Mouse (Mus musculus) forebrain, embryonic 15.5 days (tissue): Measurements from ENCODE around the gene Ube4b. TPM values are rescaled to one million over a fixed set of nuclear protein-coding genes. Genes with fewer than 3 reads are reported as not detected.
"Not testable (repeated sequence)": the region's sequence is repeated elsewhere in the genome, so short reads cannot be mapped to it uniquely, and the experiment has no call there.

Experiments
- ATAC-seq: fragments of 200-750 bp; cut with Nextera tagmentation; replicated peaks from 2 replicates; pipeline ENCODE4 v1.8.0; 2017; ENCODE audit warnings: mild to moderate bottlenecking, moderate TSS enrichment, moderate library complexity
- H3K27ac ChIP-seq: fragments of 300-500 bp; sonication (generic); replicated peaks from 2 replicates; pipeline ENCODE4 v1.5.1; 2015; ENCODE audit warnings: mild to moderate bottlenecking, inconsistent platforms
- H3K27me3 ChIP-seq: fragments of 300-500 bp; sonication (generic); 2 replicates; pipeline ENCODE4 v1.6.1; 2015; ENCODE audit warnings: inconsistent platforms
- H3K36me3 ChIP-seq: fragments of 300-500 bp; sonication (generic); 2 replicates; pipeline ENCODE4 v1.6.1; 2015; ENCODE audit warnings: mild to moderate bottlenecking, inconsistent platforms
- H3K4me1 ChIP-seq: fragments of 300-500 bp; sonication (generic); 2 replicates; pipeline ENCODE4 v1.6.1; 2015; ENCODE audit warnings: inconsistent platforms
- H3K4me2 ChIP-seq: fragments of 300-500 bp; sonication (generic); replicated peaks from 2 replicates; pipeline ENCODE4 v1.6.1; 2015; ENCODE audit warnings: mild to moderate bottlenecking, inconsistent platforms
- H3K4me3 ChIP-seq: fragments of 300-500 bp; sonication (generic); 2 replicates; pipeline ENCODE4 v1.5.1; 2015; ENCODE audit warnings: mild to moderate bottlenecking, inconsistent platforms
- H3K9ac ChIP-seq: fragments of 300-500 bp; sonication (generic); replicated peaks from 2 replicates; pipeline ENCODE4 v1.6.1; 2015; ENCODE audit warnings: mild to moderate bottlenecking, inconsistent platforms
- H3K9me3 ChIP-seq: fragments of 300-500 bp; sonication (generic); 2 replicates; pipeline ENCODE4 v1.6.1; 2016; ENCODE audit warnings: inconsistent platforms
- whole genome bisulfite sequencing: fragments of 180-500 bp; shearing (Covaris S2); methylation state at CpG from one replicate; pipeline ENCODE4 v1.1.7; 2015; ENCODE audit warnings: mixed read lengths; 5-methylcytosine and 5-hydroxymethylcytosine counted together
- polyA plus RNA-seq: library from polyadenylated mRNA; unstranded; fragments of >200 nt; fragmentation: Nextera tagmentation; extraction: Ambion mirVana; gene quantifications from 2 replicates; pipeline ENCODE4 v1.2.1, GENCODE M21; 2015

Ube4b gene
- polyA plus RNA-seq, 1 experiment from 2014 or later: 58.4 TPM

GRCm38 (mm10) chr4:149454879-149455278 lies 28.3 kb upstream of the Ube4b start, which contains the start of gene Rbp7:
Gene Rbp7 (minus strand): TSS chr4:149454978.
- H3K9ac ChIP-seq: no peak within 1 kb of the TSS
- no peak within 1 kb of the TSS for H3K4me2 ChIP-seq
- no peak within 1 kb of the TSS for H3K27ac ChIP-seq
- no peaks in the 10 kb centered on the region for H3K27me3 ChIP-seq
- H3K9me3 ChIP-seq: no peaks in the 10 kb centered on the region
- 70% methylated on average over 8 of the region's 8 CpGs for WGBS
- H3K36me3 ChIP-seq: no peaks in the 10 kb centered on the region
- ATAC-seq: no peak
- no peak within 1 kb of the TSS for H3K4me3 ChIP-seq
- H3K4me1 ChIP-seq: no peaks in the 10 kb centered on the region

DNA sequence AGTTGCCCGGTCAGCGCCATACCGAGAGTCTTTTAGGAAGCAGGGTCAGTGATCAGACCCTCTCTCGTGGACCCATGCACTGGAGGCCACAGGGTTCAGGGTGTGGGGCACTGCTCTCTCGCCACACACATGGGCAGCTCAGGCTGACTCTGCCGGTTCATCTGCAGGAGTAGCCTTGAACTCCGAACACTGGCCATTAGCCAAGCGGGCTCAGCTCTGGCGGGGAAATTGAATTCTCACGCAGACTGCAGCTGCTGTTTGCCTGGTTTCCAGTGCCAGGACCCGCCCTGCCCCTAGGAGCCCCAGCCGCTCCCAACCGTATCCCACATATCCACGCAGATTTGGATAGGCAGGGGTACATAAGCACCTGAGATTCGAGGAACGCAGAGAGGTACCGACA lies 27.7 kb upstream of the Ube4b start:
- Histone ChIP-seq H3K4me3 (no peak overlapping the region), H3K9ac (no peak overlapping the region), H3K4me1 (no peaks in the 10 kb centered on the region), H3K27ac (no peak overlapping the region), H3K36me3 (no peaks in the 10 kb centered on the region), H3K27me3 (no peaks in the 10 kb centered on the region), H3K9me3 (no peaks in the 10 kb centered on the region), H3K4me2 (no peak overlapping the region)
- WGBS: 84% methylated on average over 17 of the region's 17 CpGs
- no peak for ATAC-seq

- no peak overlapping the region for H3K4me3 ChIP-seq
- H3K9ac ChIP-seq: no peak overlapping the region
- no peaks in the 10 kb centered on the region for H3K27me3 ChIP-seq
- H3K36me3 ChIP-seq: no peaks in the 10 kb centered on the region
- H3K4me1 ChIP-seq: no peaks in the 10 kb centered on the region
- H3K27ac ChIP-seq: no peak overlapping the region
- 87% methylated on average over 4 of the region's 4 CpGs for WGBS
- no peak for ATAC-seq
- no peak overlapping the region for H3K4me2 ChIP-seq
- no peaks in the 10 kb centered on the region for H3K9me3 ChIP-seq
Measured at GRCm38 (mm10) chr4:149453656-149454055, 27.1 kb upstream of the Ube4b start.

- peaks cover 7% of the 10 kb centered on the region for H3K4me1 ChIP-seq
- H3K4me3 ChIP-seq: no peak overlapping the region
- no peak overlapping the region for H3K4me2 ChIP-seq
- H3K9me3 ChIP-seq: no peaks in the 10 kb centered on the region
- H3K36me3 ChIP-seq: no peaks in the 10 kb centered on the region
- 88% methylated on average over 3 of the region's 3 CpGs for WGBS
- H3K9ac ChIP-seq: no peak overlapping the region
- no peak overlapping the region for H3K27ac ChIP-seq
- H3K27me3 ChIP-seq: no peaks in the 10 kb centered on the region
- ATAC-seq: no peak
Measured at GRCm38 (mm10) chr4:149450636-149451035, 24.1 kb upstream of the Ube4b start.

DNA sequence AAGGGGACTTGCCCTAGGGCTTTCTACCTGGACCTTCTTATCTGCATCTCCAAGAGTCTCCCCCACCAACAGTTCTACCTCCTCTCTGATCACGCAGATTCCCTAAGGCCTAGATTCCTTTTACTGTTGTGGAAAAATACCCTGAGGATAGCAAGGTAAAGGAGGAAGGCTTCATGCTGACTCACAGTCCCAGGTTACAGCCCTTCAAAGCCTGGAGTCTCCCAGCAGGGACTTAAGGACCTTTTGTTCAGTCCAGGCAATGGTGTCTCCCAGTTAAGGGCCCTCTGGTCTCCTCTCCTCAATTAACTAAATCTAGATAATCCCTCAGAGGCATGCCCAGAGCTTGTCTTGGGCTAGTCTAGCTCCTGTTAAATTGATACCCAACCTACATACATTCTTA lies 19.8 kb upstream of the Ube4b start:
- peak overlapping the region; percentile 45 for H3K4me3 ChIP-seq
- H3K36me3 ChIP-seq: no peaks in the 10 kb centered on the region
- peaks cover 22% of the 10 kb centered on the region for H3K4me1 ChIP-seq

DNA sequence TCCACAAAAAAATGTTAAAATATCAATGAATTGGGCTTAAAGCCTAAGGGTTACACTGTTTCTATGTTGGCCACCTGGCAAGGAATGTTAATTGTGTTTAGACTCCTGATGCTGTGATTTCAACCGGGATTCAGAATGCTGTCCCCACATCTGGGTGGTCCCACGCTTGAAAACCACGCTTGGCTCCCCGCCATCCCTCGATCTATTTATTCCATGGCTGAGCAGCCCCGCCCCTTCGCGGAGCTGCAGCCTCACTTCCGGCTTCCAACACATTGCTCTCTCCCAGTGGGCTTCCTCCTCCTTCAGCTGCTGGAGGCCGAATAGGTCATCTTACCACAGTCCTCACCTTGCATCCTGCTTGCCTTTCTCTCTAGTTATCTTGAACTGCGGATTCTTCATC lies 19.3 kb upstream of the Ube4b start:
- H3K27ac ChIP-seq: peak overlapping the region; percentile 97
- peak overlapping the region; percentile 45 for H3K4me3 ChIP-seq
- H3K9me3 ChIP-seq: no peaks in the 10 kb centered on the region
- peak; percentile 44 for ATAC-seq
- peak overlapping the region; percentile 83 for H3K4me2 ChIP-seq
- H3K27me3 ChIP-seq: no peaks in the 10 kb centered on the region
- H3K4me1 ChIP-seq: peaks cover 22% of the 10 kb centered on the region
- no peak overlapping the region for H3K9ac ChIP-seq
- WGBS: under 1% methylated on average over 11 of the region's 11 CpGs
- H3K36me3 ChIP-seq: no peaks in the 10 kb centered on the region

More for the DNA sequence above, 19.8 kb upstream of the Ube4b start:
- Histone ChIP-seq H3K9ac (no peak overlapping the region), H3K4me2 (peak overlapping the region; percentile 83), H3K9me3 (no peaks in the 10 kb centered on the region), H3K27me3 (no peaks in the 10 kb centered on the region), H3K27ac (peak overlapping the region; percentile 97)
- 13% methylated on average over 1 of the region's 1 CpGs for WGBS
- no peak for ATAC-seq

DNA sequence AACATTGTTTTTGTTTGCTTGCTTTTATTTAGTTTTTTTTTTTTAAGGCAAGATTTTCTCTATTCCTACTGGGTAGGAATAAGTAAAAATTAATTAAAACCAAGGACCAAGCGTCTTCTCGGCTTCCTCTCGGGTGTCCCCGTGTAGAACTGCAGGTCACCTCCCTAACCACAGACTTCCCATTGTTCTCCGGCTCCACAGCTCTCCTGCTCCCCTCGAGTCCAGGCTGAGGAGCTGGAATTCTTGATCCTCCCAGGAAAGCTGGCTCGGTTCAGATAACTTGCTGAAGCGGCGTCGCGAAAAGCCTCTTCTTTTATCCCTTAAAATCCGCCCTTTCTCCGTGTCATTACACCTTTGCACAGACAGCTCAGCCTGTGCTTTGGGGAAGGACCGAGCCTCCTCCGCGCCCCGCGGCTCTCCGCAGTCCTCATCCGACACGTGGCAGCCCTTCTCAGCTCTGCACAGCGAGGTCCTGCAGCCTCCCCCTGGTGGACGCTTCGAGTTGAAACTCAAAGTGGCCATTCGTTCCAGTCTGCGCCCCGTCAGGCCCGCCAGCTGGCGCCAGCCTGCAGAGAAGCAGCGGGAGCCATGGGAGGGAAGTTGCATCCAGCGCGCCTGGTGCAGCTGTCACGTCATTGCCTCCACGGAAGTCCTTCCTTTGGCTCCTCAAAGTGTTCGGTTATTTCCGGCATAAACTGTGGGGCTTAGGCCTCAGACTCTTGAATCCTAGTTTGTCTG lies 18.6 kb upstream of the Ube4b start:
- H3K27me3 ChIP-seq: no peaks in the 10 kb centered on the region
- H3K4me2 ChIP-seq: peak overlapping the region; percentile 83
- 0% methylated on average over 36 of the region's 36 CpGs for WGBS
- H3K27ac ChIP-seq: peak overlapping the region; percentile 97
- no peaks in the 10 kb centered on the region for H3K36me3 ChIP-seq
- H3K9me3 ChIP-seq: no peaks in the 10 kb centered on the region
- peak overlapping the region; percentile 80 for H3K9ac ChIP-seq
- peaks cover 27% of the 10 kb centered on the region for H3K4me1 ChIP-seq
- peak overlapping the region; percentile 45 for H3K4me3 ChIP-seq
- ATAC-seq: peak; percentile 98

- ATAC-seq: no peak
- H3K4me3 ChIP-seq: peak overlapping the region; percentile 45; the same call in 1 of the 2 replicates
Measured at GRCm38 (mm10) chr4:149444465-149444864, 17.9 kb upstream of the Ube4b start.

DNA sequence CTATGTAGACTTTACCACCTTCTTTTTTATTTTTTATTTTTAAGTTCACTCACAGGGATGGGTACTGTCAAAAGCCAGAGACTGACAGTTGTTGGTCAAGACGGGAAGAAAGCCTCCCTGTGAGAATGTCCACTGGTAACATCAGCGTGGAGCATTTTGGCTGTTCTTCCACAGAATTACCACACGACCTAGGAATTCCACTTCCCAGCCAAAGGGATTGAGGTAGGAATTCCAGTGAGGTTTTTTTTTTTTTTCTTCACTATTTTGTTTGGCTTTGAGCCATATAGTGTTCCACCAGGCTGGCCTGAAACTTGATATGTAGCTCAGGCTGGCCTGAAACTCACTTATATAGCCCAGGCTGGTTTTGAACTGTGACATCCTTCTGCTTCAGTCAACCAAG lies 15.9 kb upstream of the Ube4b start:
- H3K4me2 ChIP-seq: no peak overlapping the region
- ATAC-seq: no peak
- 39% methylated on average over 3 of the region's 3 CpGs for WGBS
- no peak overlapping the region for H3K9ac ChIP-seq
- H3K27ac ChIP-seq: no peak overlapping the region
- no peaks in the 10 kb centered on the region for H3K27me3 ChIP-seq
- H3K4me1 ChIP-seq: peaks cover 27% of the 10 kb centered on the region
- H3K4me3 ChIP-seq: no peak overlapping the region
- H3K36me3 ChIP-seq: no peaks in the 10 kb centered on the region
- no peaks in the 10 kb centered on the region for H3K9me3 ChIP-seq

More at GRCm38 (mm10) chr4:149444465-149444864, 17.9 kb upstream of the Ube4b start:
- Histone ChIP-seq H3K4me1 (peaks cover 27% of the 10 kb centered on the region), H3K27ac (peak overlapping the region; percentile 97), H3K4me2 (peak overlapping the region; percentile 83), H3K9me3 (no peaks in the 10 kb centered on the region), H3K27me3 (no peaks in the 10 kb centered on the region), H3K36me3 (no peaks in the 10 kb centered on the region), H3K9ac (peak overlapping the region; percentile 80)
- 63% methylated on average over 1 of the region's 1 CpGs for WGBS

GRCm38 (mm10) chr4:149440576-149440975 lies 14.0 kb upstream of the Ube4b start:
- H3K27me3 ChIP-seq: no peaks in the 10 kb centered on the region
- no peak overlapping the region for H3K9ac ChIP-seq
- peaks cover 20% of the 10 kb centered on the region for H3K4me1 ChIP-seq
- H3K27ac ChIP-seq: no peak overlapping the region
- 56% methylated on average over 8 of the region's 8 CpGs for WGBS
- H3K4me2 ChIP-seq: no peak overlapping the region
- no peak overlapping the region for H3K4me3 ChIP-seq
- H3K36me3 ChIP-seq: no peaks in the 10 kb centered on the region
- no peak for ATAC-seq
- H3K9me3 ChIP-seq: no peaks in the 10 kb centered on the region

GRCm38 (mm10) chr4:149431887-149432286 lies 5.3 kb upstream of the Ube4b start:
- H3K9ac ChIP-seq, H3K27me3 ChIP-seq: not testable (repeated sequence)
- WGBS: 62% methylated on average over 1 of the region's 1 CpGs

GRCm38 (mm10) chr4:149429592-149429991 lies 3.0 kb upstream of the Ube4b start:
- Histone ChIP-seq H3K27me3 (no peaks in the 10 kb centered on the region), H3K27ac (no peak overlapping the region), H3K4me2 (no peak overlapping the region), H3K4me3 (no peak overlapping the region), H3K36me3 (no peaks in the 10 kb centered on the region), H3K4me1 (peaks cover 11% of the 10 kb centered on the region), H3K9ac (no peak overlapping the region), H3K9me3 (no peaks in the 10 kb centered on the region)
- no peak for ATAC-seq
- WGBS: 64% methylated on average over 5 of the region's 5 CpGs

More at GRCm38 (mm10) chr4:149431887-149432286, 5.3 kb upstream of the Ube4b start:
- not testable (repeated sequence) for H3K9me3 ChIP-seq, H3K4me2 ChIP-seq, H3K4me3 ChIP-seq, H3K27ac ChIP-seq, ATAC-seq, H3K4me1 ChIP-seq, H3K36me3 ChIP-seq
